Comparison of ENCODE assay signal across 23 mouse cellular contexts in the genomic region with DNA sequence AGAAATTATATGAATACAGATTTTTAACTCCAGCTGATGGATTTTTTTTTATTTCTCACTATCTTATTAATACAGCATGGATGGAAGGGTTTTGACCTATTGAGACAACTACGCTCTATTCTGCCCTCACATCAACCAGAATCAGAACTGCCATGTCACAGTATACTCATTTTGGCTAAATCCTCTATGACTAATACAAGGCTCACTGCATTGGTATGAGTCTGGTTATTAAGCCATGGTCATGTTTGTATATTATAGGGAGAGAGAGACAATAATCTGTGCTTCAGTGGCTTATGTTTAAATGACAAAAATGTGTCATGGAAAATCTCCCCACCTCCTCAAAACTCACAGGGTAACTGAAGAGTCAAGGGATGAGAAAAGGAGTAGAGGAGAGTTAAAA.
"Had no signal": no experiment of that assay in that cellular context is flagged by ENCODE, and none has a peak within 500 bp of the region (broad histone marks: within the 10 kb centered on the region; RNA-seq: fewer than 3 reads in every experiment).

No protein-coding gene starts in this region.

- H3K9me3 ChIP-seq: heart, embryonic 10.5 days; heart, embryonic 13.5 days; heart, embryonic 15.5 days; hindbrain, embryonic 13.5 days; hindbrain, embryonic 15.5 days; limb, embryonic 13.5 days; limb, embryonic 15.5 days; liver, embryonic 12.5 days had no signal

- H3K4me1 ChIP-seq: heart, embryonic 10.5 days; heart, embryonic 13.5 days; heart, embryonic 15.5 days; hindbrain, embryonic 13.5 days; hindbrain, embryonic 15.5 days; limb, embryonic 13.5 days; limb, embryonic 15.5 days; liver, embryonic 12.5 days had no signal

- ATAC-seq: hindbrain, postnatal 0 days; intestine, embryonic 16.5 days; liver, embryonic 12.5 days had no signal

- H3K4me3 ChIP-seq: heart, embryonic 10.5 days; heart, embryonic 13.5 days; heart, embryonic 15.5 days; hindbrain, embryonic 13.5 days; hindbrain, embryonic 15.5 days; layer of hippocampus, adult 2 months; left cerebral cortex, adult 2 months; limb, embryonic 13.5 days; limb, embryonic 15.5 days; liver, embryonic 12.5 days had no signal

- H3K36me3 ChIP-seq: heart, embryonic 10.5 days; heart, embryonic 13.5 days; heart, embryonic 15.5 days; hindbrain, embryonic 13.5 days; hindbrain, embryonic 15.5 days; limb, embryonic 13.5 days; limb, embryonic 15.5 days; liver, embryonic 12.5 days had no signal

- H3K27ac ChIP-seq: heart, embryonic 10.5 days; heart, embryonic 13.5 days; heart, embryonic 15.5 days; hindbrain, embryonic 13.5 days; hindbrain, embryonic 15.5 days; hindbrain, postnatal 0 days; layer of hippocampus, adult 2 months; left cerebral cortex, adult 2 months; limb, embryonic 13.5 days; limb, embryonic 15.5 days; liver, embryonic 12.5 days; liver, embryonic 14.5 days had no signal

- H3K4me2 ChIP-seq: heart, embryonic 13.5 days; heart, embryonic 15.5 days; hindbrain, embryonic 13.5 days; hindbrain, embryonic 15.5 days; limb, embryonic 13.5 days; limb, embryonic 15.5 days; liver, embryonic 12.5 days had no signal

- DNase-seq: gastrocnemius, postnatal 14 days; gastrocnemius, postnatal 36 days; heart, adult 18-20 months; heart, postnatal 14 days; heart, postnatal 36 days; kidney, adult 11 months; kidney, adult 2 months; kidney, postnatal 10 days; kidney, postnatal 25 days; kidney, postnatal 4 days had no signal

- H3K9ac ChIP-seq: heart, embryonic 13.5 days; heart, embryonic 15.5 days; hindbrain, embryonic 13.5 days; hindbrain, embryonic 15.5 days; limb, embryonic 13.5 days; limb, embryonic 15.5 days; liver, embryonic 12.5 days; liver, embryonic 14.5 days had no signal

- H3K27me3 ChIP-seq: heart, embryonic 13.5 days; heart, embryonic 15.5 days; hindbrain, embryonic 13.5 days; hindbrain, embryonic 15.5 days; limb, embryonic 13.5 days; limb, embryonic 15.5 days; liver, embryonic 12.5 days had no signal
